9 mouse cellular contexts compared by ENCODE assay signal in genomic region chr15:11064160-11064557, GRCm38 (mm10). TPM values are rescaled to one million over a fixed set of nuclear protein-coding genes. Genes with fewer than 3 reads are reported as not detected.
DNase-seq lines count a peak whose midpoint lies in the region; ATAC-seq lines count a peak whose summit lies in the region.
"Had no signal": no experiment of that assay in that cellular context is flagged by ENCODE, and none has a peak within 500 bp of the region (broad histone marks: within the 10 kb centered on the region; RNA-seq: fewer than 3 reads in every experiment).

No protein-coding gene starts in this region.

- H3K9me3 ChIP-seq in heart, embryonic 10.5 days = no peaks in the 10 kb centered on the region
- no peaks in the 10 kb centered on the region for H3K9me3 ChIP-seq in embryonic facial prominence, embryonic 11.5 days (replicated peaks; ENCODE audit: control insufficient read depth, low read length)
- no peaks in the 10 kb centered on the region for H3K9me3 ChIP-seq in hindbrain, embryonic 16.5 days (ENCODE audit: control insufficient read depth, low read length)

- peak; percentile 14; the same call in 1 of the 2 replicates for ATAC-seq in embryonic facial prominence, embryonic 11.5 days (replicated peaks; ENCODE audit: insufficient number of reproducible peaks, low FRiP score, low TSS enrichment, low read depth)
- no peak for ATAC-seq in hindbrain, embryonic 16.5 days
- ATAC-seq in cerebellum, adult (ENCODE audit: insufficient number of reproducible peaks, low FRiP score, low TSS enrichment) = no peak

- peak overlapping the region; percentile 85; the same call in 1 of the 2 replicates for H3K27ac ChIP-seq in heart, embryonic 10.5 days
- peak overlapping the region; percentile 88; the same call in 1 of the 2 replicates for H3K27ac ChIP-seq in embryonic facial prominence, embryonic 11.5 days (replicated peaks; ENCODE audit: low read depth, low read length)
- 0 out of 2 replicates have a peak overlapping the region, but pooled peaks have one; percentile 17 for H3K27ac ChIP-seq in hindbrain, embryonic 16.5 days (ENCODE audit: low read depth, low read length)

- H3K27me3 ChIP-seq in heart, embryonic 10.5 days (ENCODE audit: insufficient read depth, poor library complexity, severe bottlenecking) = no peaks in the 10 kb centered on the region
- H3K27me3 ChIP-seq in embryonic facial prominence, embryonic 11.5 days (ENCODE audit: control insufficient read depth, insufficient read depth, low read length) = no peaks in the 10 kb centered on the region
- no peaks in the 10 kb centered on the region for H3K27me3 ChIP-seq in hindbrain, embryonic 16.5 days (replicated peaks; ENCODE audit: control insufficient read depth, insufficient read depth, low read length)

- 9% methylated on average over 2 of the region's 2 CpGs for WGBS in heart, embryonic 10.5 days
- 8% methylated on average over 2 of the region's 2 CpGs for WGBS in embryonic facial prominence, embryonic 11.5 days
- 19% methylated on average over 2 of the region's 2 CpGs for WGBS in hindbrain, embryonic 16.5 days

- no peak for DNase-seq in heart, embryonic 10.5 days (ENCODE audit: low spot score)
- no peak for DNase-seq in heart, adult 18-20 months
- no peak for DNase-seq in embryonic facial prominence, embryonic 11.5 days (ENCODE audit: low spot score)
- peak; percentile 5 for DNase-seq in lung, postnatal 25 days (ENCODE audit: low spot score)
- DNase-seq in frontal cortex, postnatal 10 days (ENCODE audit: low spot score in 2 of 2) = no peak
- DNase-seq in cerebellum, adult 9-10 months = no peak
- DNase-seq: cerebellum, adult 9-11 months had no signal

- H3K36me3 ChIP-seq in heart, embryonic 10.5 days = no peaks in the 10 kb centered on the region
- H3K36me3 ChIP-seq in embryonic facial prominence, embryonic 11.5 days (replicated peaks; ENCODE audit: control insufficient read depth, insufficient read depth, low read depth, low read length) = no peaks in the 10 kb centered on the region
- no peaks in the 10 kb centered on the region for H3K36me3 ChIP-seq in hindbrain, embryonic 16.5 days (ENCODE audit: control insufficient read depth, insufficient read depth, low read length)

- H3K4me1 ChIP-seq in heart, embryonic 10.5 days = peaks cover 20% of the 10 kb centered on the region
- H3K4me1 ChIP-seq in embryonic facial prominence, embryonic 11.5 days (ENCODE audit: control insufficient read depth, insufficient read depth, low read length) = peaks cover 5% of the 10 kb centered on the region
- peaks cover 15% of the 10 kb centered on the region for H3K4me1 ChIP-seq in hindbrain, embryonic 16.5 days (ENCODE audit: control insufficient read depth, insufficient read depth, low read depth, low read length)

- peak overlapping the region; percentile 60 for H3K4me3 ChIP-seq in heart, embryonic 10.5 days
- no peak overlapping the region for H3K4me3 ChIP-seq in embryonic facial prominence, embryonic 11.5 days (ENCODE audit: low read depth, low read length)
- H3K4me3 ChIP-seq in hindbrain, embryonic 16.5 days (ENCODE audit: low read length) = no peak overlapping the region

- H3K9ac ChIP-seq in embryonic facial prominence, embryonic 11.5 days (replicated peaks; ENCODE audit: low read length) = no peak overlapping the region; the same call in 1 of the 2 replicates
- no peak overlapping the region for H3K9ac ChIP-seq in hindbrain, embryonic 16.5 days (ENCODE audit: low read depth, low read length)

- H3K4me2 ChIP-seq in embryonic facial prominence, embryonic 11.5 days (ENCODE audit: low read depth, low read length) = peak overlapping the region; percentile 59; the same call in 1 of the 2 replicates
- no peak overlapping the region; the same call in none of the 2 replicates for H3K4me2 ChIP-seq in hindbrain, embryonic 16.5 days (ENCODE audit: low read length)

RNA-seq across cellular contexts. Expression of gene Adamts12, which starts 0.4 kb away (rescaled TPM):
- polyA plus RNA-seq in heart, embryonic 10.5 days (2016; fragmentation: Nextera tagmentation; extraction: Ambion mirVana) = 1.0 and 2.1 TPM in 2 replicates
- 1 to 10 TPM; 1.0 to 1.9 TPM for total RNA-seq in heart, adult 18-20 months (2021)
- polyA plus RNA-seq in embryonic facial prominence, embryonic 11.5 days (2014; fragmentation: Nextera tagmentation; extraction: Ambion mirVana) = 1.7 and 2.0 TPM in 2 replicates
- 1.6 and 2.3 TPM in 2 replicates for polyA plus RNA-seq in hindbrain, embryonic 16.5 days (2015; fragmentation: Nextera tagmentation; extraction: Ambion mirVana)

RNA-seq across cellular contexts. Expression of gene Rxfp3, which starts 26.4 kb away (rescaled TPM):
- 0.05 and 0.48 TPM in 2 replicates for polyA plus RNA-seq in heart, embryonic 10.5 days (2016; fragmentation: Nextera tagmentation; extraction: Ambion mirVana)
- under 1 TPM in 1 of 2 experiments, not detected in 1; 0.05 TPM for total RNA-seq in heart, adult 18-20 months (2021)
- polyA plus RNA-seq in embryonic facial prominence, embryonic 11.5 days (2014; fragmentation: Nextera tagmentation; extraction: Ambion mirVana) = 1.3 and 1.7 TPM in 2 replicates
- polyA plus RNA-seq in hindbrain, embryonic 16.5 days (2015; fragmentation: Nextera tagmentation; extraction: Ambion mirVana) = 6.0 and 6.8 TPM in 2 replicates

Comparison
In these comparisons a context has a peak if more than half of its experiments do, and no peak if none do; other contexts are left out.
1. H3K27ac ChIP-seq: peak in every context shown above with its lines; median percentile 88 in embryonic facial prominence, embryonic 11.5 days; 85 in heart, embryonic 10.5 days; 17 in hindbrain, embryonic 16.5 days.